Mouse (Mus musculus) cerebellum, adult 2 months (tissue): ENCODE results near the gene Syne2.

Experiments used
- CTCF ChIP-seq: fragments of 200-500 bp; IDR thresholded peaks from 2 replicates; pipeline ENCODE4 v1.5.1; 2011; ENCODE audit warnings: low read depth, mild to moderate bottlenecking, control low read depth, low read length, moderate library complexity, borderline replicate concordance; ENCODE audit not compliant: insufficient read depth
- POLR2A ChIP-seq: fragments of 200-500 bp; IDR thresholded peaks from 2 replicates; pipeline ENCODE4 v1.6.1; 2011; ENCODE audit warnings: low read length, control low read depth, borderline replicate concordance; ENCODE audit not compliant: insufficient read depth

DNA sequence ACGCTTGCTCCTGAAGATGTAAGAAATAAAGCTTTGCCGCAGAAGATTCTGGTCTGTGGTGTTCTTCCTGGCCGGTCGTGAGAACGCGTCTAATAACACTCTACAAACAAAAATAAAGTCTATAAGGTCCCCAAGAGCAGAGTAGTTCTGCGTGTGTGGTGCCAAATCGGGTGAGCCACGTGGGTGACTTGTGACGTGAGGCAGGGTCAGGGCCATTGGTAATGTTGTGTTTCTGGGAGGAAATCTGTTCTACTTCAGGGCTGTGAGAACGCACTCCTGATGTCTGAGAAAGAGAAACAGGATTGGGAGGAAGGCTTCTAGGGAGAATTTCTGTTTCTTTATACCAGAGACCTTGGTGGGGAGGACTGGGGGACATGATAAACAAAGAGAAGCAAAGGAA, 42.0 kb downstream of the Syne2 start:
- TF ChIP-seq CTCF (no peak), POLR2A (no peak)
